Mouse (Mus musculus) cerebellum, adult 2 months (tissue): ENCODE measurements around the gene Gps2.
"Not testable (repeated sequence)": the region's sequence is repeated elsewhere in the genome, so short reads cannot be mapped to it uniquely, and the experiment has no call there.

Source experiments
- CTCF ChIP-seq: fragments of 200-500 bp; IDR thresholded peaks from 2 replicates; pipeline ENCODE4 v1.5.1; 2011; ENCODE audit warnings: low read depth, mild to moderate bottlenecking, control low read depth, low read length, moderate library complexity, borderline replicate concordance; ENCODE audit not compliant: insufficient read depth
- POLR2A ChIP-seq: fragments of 200-500 bp; IDR thresholded peaks from 2 replicates; pipeline ENCODE4 v1.6.1; 2011; ENCODE audit warnings: low read length, control low read depth, borderline replicate concordance; ENCODE audit not compliant: insufficient read depth

DNA sequence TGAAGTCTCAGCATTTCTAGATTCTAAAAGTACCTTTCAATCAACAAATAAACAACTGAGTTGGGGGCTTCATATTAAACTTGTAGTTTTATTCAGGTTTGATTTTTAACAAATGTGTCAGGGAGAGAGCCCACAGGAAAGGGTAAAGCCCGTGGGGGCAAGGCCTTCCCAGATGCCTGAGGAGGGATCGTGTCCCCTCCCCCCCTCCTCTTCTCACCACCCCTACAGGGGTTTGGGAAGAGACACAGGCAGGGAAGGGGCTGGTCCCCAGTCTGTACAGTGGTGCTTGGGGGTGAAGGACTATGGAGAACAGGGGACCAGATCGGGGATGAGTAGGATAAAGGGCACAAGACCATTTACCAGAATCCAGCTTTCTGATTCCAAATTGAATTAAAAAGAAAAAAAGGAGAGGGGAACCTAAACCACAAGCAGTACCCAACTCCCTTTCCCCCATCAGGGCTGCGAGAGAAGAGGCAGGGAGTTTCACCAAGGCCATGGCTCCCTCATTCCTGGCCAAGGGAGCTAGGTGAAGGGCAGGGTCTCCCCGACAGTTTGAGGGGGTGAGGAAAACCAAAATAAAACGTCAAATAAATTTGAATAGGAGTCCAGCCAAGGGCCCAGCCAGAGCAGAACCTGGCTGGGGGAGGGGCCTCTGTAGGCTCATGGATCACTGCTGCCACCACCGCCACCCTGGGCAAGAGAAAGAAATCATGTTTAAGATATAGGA is 3.1 kb downstream of the Gps2 start:
- not testable (repeated sequence) for TF ChIP-seq POLR2A, CTCF
